Mouse (Mus musculus): ENCODE results near the gene Elmod3. TPM values are rescaled to one million over a fixed set of nuclear protein-coding genes. Genes with fewer than 3 reads are reported as not detected.
A peak's percentile ranks its signal among the peaks of the same experiment; 100 is the strongest.

The Elmod3 gene
- polyA plus RNA-seq, 1 experiment from 2014 or later: 13.7 TPM

DNA sequence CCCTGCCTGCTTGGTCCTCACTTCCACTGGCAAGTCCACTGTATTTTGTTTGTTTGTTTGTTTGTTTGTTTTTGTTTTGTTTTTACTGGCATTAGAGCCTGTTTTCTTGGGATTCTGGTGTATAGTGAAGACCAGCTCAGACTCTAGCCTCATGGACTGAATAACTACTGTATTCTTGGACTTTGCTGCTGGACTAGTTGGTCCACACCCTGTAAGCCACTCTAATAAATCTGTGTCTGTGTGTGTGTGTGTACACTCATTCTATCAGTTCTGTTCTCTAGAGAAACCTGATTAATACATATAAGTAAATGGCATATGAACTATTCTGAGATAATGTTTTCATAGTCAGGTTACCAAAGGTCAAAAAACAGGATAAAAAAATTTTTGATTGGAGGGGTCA, 8.1 kb downstream of the Elmod3 start:
- no peak overlapping the region for H3K4me3 ChIP-seq (replicated peaks)
- no peak overlapping the region for H3K9ac ChIP-seq
- no peak overlapping the region for H3K27ac ChIP-seq
- H3K36me3 ChIP-seq: no peaks in the 10 kb centered on the region
- H3K27me3 ChIP-seq (replicated peaks): no peaks in the 10 kb centered on the region
- H3K9me3 ChIP-seq: no peaks in the 10 kb centered on the region
- ATAC-seq (ENCODE audit: insufficient read depth, low FRiP score, low read depth): no peak
- no peak overlapping the region for H3K4me2 ChIP-seq
- no peaks in the 10 kb centered on the region for H3K4me1 ChIP-seq

DNA sequence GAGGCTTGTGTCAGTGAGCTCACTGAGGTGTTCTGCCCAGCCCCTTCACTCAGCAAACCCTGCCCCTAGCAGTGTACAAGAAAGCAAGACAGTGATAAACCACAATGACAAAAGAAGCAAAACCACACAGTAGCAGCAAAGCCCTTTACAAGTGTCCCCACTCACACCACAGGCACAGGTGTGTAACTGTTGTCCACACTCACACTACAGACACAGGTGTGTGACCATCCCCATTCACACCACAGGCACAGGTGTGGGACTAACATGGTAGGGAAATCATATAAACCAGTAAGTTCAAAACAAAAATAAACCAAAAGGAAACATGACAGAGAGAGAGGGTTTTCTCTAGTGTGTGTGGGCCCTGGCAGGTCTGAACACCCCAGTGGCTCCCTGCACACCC, 9.9 kb downstream of the Elmod3 start:
- ATAC-seq (ENCODE audit: insufficient read depth, low FRiP score, low read depth): no peak

DNA sequence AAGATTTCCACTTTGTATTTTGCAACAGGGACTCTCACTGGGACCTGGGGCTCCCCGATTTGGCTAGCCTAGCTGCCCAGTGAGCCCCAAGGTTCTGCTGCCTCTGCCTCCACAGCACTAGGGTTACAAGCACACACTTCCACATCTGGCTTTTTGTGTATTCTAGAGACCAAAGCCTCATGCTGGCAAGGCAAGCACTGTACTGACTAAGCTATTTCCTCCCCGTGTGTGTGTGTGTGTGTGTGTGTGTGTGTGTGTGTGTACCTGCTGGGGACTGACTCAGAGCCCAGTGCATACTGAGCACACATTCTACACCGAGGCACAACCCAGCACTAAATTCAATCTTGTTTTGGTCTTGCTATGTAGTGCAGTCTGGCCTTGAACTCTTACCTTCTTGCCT, 11.5 kb downstream of the Elmod3 start:
- Histone ChIP-seq H3K4me2 (no peak overlapping the region), H3K36me3 (no peaks in the 10 kb centered on the region), H3K4me3 (replicated peaks) (no peak overlapping the region), H3K9me3 (no peaks in the 10 kb centered on the region), H3K27ac (no peak overlapping the region), H3K9ac (no peak overlapping the region), H3K4me1 (no peaks in the 10 kb centered on the region), H3K27me3 (replicated peaks) (no peaks in the 10 kb centered on the region)
- WGBS: 68% methylated on average over 3 of the region's 3 CpGs
- ATAC-seq (ENCODE audit: insufficient read depth, low FRiP score, low read depth): no peak

More for the DNA sequence above, 9.9 kb downstream of the Elmod3 start:
- Histone ChIP-seq H3K4me2 (no peak overlapping the region), H3K27me3 (replicated peaks) (no peaks in the 10 kb centered on the region), H3K9me3 (no peaks in the 10 kb centered on the region), H3K4me1 (no peaks in the 10 kb centered on the region), H3K36me3 (no peaks in the 10 kb centered on the region), H3K9ac (no peak overlapping the region), H3K4me3 (replicated peaks) (no peak overlapping the region), H3K27ac (no peak overlapping the region)

DNA sequence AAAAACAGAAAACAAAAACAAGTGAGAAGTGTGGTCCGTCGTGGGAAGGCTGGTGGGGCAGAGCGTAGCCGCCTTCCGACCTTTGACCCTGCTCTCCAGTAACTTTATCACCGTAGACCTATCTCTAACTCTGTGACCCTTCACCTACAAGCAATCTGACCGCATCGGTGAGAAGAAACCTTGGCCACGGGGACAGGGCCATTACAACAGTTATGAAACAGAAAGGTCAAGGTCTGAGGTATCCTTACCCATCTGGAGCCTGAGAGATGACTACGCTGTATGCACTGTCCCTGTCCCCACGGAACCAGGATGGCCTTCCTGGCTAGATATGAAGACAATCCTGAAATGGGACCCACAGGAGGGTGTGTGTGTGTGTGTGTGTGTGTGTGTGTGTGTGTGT, 14.1 kb downstream of the Elmod3 start:
- WGBS: 69% methylated on average over 11 of the region's 11 CpGs
- no peaks in the 10 kb centered on the region for H3K4me1 ChIP-seq
- H3K27ac ChIP-seq: no peak overlapping the region
- H3K9me3 ChIP-seq: no peaks in the 10 kb centered on the region
- 0 out of 2 replicates have a peak, but pooled peaks cover 3% of the 10 kb centered on the region for H3K36me3 ChIP-seq
- H3K4me2 ChIP-seq: no peak overlapping the region
- no peaks in the 10 kb centered on the region for H3K27me3 ChIP-seq (replicated peaks)
- peak; percentile 39; the same call in 1 of the 2 replicates for ATAC-seq (ENCODE audit: insufficient read depth, low FRiP score, low read depth)
- H3K4me3 ChIP-seq (replicated peaks): no peak overlapping the region
- H3K9ac ChIP-seq: no peak overlapping the region

DNA sequence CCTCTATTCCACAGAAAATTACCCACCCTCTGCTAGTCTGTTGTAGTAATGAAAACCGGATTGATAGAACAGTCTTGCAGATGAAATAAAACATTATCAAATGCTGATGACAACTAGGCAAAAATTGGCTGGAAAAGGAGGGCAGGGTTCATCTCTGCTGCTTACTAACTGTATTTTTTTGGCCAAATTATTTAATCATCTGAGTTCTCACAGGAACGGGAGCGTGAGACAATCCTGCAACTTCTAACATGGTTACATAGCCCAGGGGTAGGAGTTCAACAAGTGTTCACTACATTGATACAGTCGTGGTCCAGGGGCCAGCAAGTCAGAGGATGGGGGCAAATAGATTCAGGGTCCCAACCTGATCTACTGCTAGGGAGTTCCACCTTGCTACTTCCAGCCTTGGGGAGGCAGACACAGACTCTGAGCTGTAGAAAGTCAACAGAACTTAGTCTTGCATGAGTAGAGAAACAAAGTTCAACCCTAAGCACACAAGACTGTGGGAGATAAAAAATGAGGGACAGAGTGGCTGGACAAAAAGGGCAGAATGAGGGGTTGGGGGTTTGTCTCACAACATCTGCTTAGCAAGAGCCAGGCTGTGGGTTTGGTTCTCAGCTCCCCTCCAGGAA, 14.9 kb downstream of the Elmod3 start:
- H3K9ac ChIP-seq: no peak overlapping the region

DNA sequence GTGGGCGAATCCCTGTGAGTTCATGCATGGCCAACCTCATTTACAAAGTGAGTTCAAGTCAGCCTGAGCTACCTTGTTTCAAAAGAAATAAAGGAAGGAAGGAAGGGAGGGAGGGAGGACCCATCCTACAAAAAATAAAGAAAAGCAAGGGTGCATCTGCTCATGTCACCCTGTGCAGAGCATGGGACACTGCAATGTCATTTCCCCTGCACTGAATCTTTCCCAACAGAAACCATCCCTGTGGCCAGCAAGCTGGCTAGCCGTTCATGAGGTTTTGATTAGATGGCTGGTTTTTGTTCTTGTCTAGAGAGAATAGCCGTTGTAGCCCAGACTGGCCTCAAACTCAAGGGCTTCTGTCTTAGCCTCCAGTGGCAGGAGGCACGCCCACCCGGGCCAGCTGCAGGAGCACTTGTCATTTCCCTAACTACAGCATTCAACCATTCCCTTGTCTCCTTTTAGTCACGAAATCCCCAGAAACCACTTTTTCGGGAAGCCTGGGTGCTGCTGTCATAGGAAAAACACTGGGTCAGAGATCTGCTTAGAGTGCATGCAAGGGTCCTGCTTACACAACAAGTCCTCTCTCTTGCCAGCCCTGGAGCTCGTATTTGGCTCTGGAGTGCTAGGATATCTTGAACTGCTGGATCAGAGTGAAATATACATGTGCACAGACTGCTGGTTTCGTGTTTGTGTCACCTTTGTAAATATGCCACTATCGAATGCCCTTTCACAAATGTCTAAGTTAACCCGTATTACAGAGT, 16.4 kb downstream of the Elmod3 start:
- no peak overlapping the region for H3K4me3 ChIP-seq (replicated peaks)
- H3K9ac ChIP-seq: no peak overlapping the region
- no peaks in the 10 kb centered on the region for H3K9me3 ChIP-seq
- no peaks in the 10 kb centered on the region for H3K27me3 ChIP-seq (replicated peaks)
- no peak for ATAC-seq (ENCODE audit: insufficient read depth, low FRiP score, low read depth)
- no peak overlapping the region for H3K27ac ChIP-seq
- H3K36me3 ChIP-seq: 0 out of 2 replicates have a peak, but pooled peaks cover 3% of the 10 kb centered on the region
- 80% methylated on average over 11 of the region's 11 CpGs for WGBS
- no peak overlapping the region for H3K4me2 ChIP-seq
- H3K4me1 ChIP-seq: no peaks in the 10 kb centered on the region

More for the DNA sequence above, 14.9 kb downstream of the Elmod3 start:
- no peak overlapping the region for H3K27ac ChIP-seq
- H3K9me3 ChIP-seq: no peaks in the 10 kb centered on the region
- H3K4me2 ChIP-seq: no peak overlapping the region
- no peaks in the 10 kb centered on the region for H3K4me1 ChIP-seq
- 85% methylated on average over 4 of the region's 4 CpGs for WGBS
- no peak overlapping the region for H3K4me3 ChIP-seq (replicated peaks)
- no peak for ATAC-seq (ENCODE audit: insufficient read depth, low FRiP score, low read depth)
- no peaks in the 10 kb centered on the region for H3K27me3 ChIP-seq (replicated peaks)
- H3K36me3 ChIP-seq: 0 out of 2 replicates have a peak, but pooled peaks cover 3% of the 10 kb centered on the region

DNA sequence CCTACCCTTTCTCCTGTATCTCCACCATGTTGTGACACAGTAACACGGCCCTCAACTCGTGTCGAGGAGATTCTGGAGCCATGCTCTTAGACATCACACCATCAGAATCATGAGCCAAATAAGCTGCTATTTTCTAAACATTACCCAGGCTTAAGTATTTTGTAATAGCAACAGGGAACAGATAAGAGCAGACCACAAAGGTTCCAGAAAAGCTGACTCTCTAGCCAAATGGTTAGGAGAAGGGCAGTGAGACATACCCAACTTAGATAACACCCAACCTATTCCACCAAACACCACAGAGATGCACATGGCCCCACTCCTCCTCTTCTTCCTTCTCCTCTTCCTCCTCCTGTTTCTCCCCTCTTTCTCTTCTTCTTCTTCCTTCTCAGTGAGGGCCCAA, 22.2 kb downstream of the Elmod3 start:
- no peaks in the 10 kb centered on the region for H3K4me1 ChIP-seq
- H3K27me3 ChIP-seq (replicated peaks): no peaks in the 10 kb centered on the region
- no peaks in the 10 kb centered on the region for H3K9me3 ChIP-seq
- H3K27ac ChIP-seq: no peak overlapping the region
- no peak overlapping the region for H3K4me2 ChIP-seq
- H3K36me3 ChIP-seq: 0 out of 2 replicates have a peak, but pooled peaks cover 3% of the 10 kb centered on the region
- 88% methylated on average over 3 of the region's 3 CpGs for WGBS
- H3K9ac ChIP-seq: no peak overlapping the region
- H3K4me3 ChIP-seq (replicated peaks): no peak overlapping the region
- ATAC-seq (ENCODE audit: insufficient read depth, low FRiP score, low read depth): no peak

DNA sequence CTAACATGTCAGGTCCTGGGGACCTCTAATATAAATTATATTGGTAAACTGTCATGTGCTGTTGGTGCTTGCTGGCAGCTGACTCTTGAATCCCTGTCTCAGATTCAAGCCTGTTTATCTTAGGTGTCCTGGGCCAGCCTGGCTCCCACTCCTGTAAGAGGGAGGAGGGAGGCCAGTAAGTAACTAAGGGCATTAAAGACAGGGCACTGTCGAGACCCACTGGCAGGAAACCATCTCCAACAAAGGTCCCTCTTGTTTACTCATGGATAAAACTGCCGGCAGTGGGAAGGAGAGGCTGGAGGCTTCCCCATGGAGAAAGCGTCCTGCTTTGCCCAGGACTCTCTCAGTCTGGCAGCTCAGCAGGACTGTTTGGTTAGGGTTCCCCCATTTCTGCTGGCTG, 26.4 kb downstream of the Elmod3 start:
- H3K36me3 ChIP-seq: 0 out of 2 replicates have a peak, but pooled peaks cover 5% of the 10 kb centered on the region
- no peaks in the 10 kb centered on the region for H3K4me1 ChIP-seq
- H3K4me3 ChIP-seq (replicated peaks): no peak overlapping the region
- H3K4me2 ChIP-seq: no peak overlapping the region
- H3K27ac ChIP-seq: no peak overlapping the region
- H3K27me3 ChIP-seq (replicated peaks): no peaks in the 10 kb centered on the region
- no peak overlapping the region for H3K9ac ChIP-seq
- no peaks in the 10 kb centered on the region for H3K9me3 ChIP-seq
- 28% methylated on average over 3 of the region's 3 CpGs for WGBS
- no peak for ATAC-seq (ENCODE audit: insufficient read depth, low FRiP score, low read depth)

DNA sequence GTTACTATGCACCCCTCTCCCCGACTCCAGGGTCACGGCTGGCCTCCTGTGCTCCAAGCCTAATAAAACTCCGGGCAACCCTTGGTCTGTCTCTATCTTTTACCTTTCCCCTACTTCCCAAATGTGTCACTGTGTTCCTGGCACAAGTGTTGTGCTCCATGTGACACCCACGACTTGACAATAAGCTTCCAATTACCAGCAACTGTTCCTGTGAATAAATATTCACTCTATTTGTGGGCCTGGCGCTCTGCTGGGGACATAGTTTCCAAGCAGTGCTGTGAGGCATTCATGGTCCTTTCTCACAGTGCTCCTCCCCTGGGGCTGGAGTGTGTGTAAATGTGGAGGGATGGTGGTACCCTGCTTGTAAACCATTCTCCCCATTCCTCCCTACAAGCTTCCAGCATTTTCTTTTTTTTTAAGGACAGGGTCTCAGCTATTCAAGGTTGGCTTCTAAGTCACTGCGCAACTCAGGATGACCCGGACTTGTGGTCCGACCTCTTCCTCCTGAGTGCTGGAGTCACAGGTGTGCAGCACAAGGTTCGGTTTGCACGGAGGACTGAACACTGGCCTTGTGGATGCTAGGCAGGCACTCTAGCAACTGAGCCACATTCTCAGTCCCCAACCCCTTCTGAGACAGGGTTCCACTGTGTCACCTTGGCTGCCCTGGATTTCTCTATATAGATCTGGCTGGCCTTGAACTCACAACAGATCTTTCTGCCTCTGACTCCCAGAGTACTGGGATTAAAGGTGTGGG, 27.4 kb downstream of the Elmod3 start:
- Histone ChIP-seq H3K9ac (no peak overlapping the region), H3K4me1 (peaks cover under 1% of the 10 kb centered on the region; the same call in 1 of the 2 replicates), H3K4me2 (no peak overlapping the region), H3K9me3 (no peaks in the 10 kb centered on the region), H3K36me3 (0 out of 2 replicates have a peak, but pooled peaks cover 5% of the 10 kb centered on the region), H3K27ac (no peak overlapping the region), H3K4me3 (replicated peaks) (no peak overlapping the region), H3K27me3 (replicated peaks) (no peaks in the 10 kb centered on the region)
- no peak for ATAC-seq (ENCODE audit: insufficient read depth, low FRiP score, low read depth)
- WGBS: 87% methylated on average over 10 of the region's 10 CpGs

DNA sequence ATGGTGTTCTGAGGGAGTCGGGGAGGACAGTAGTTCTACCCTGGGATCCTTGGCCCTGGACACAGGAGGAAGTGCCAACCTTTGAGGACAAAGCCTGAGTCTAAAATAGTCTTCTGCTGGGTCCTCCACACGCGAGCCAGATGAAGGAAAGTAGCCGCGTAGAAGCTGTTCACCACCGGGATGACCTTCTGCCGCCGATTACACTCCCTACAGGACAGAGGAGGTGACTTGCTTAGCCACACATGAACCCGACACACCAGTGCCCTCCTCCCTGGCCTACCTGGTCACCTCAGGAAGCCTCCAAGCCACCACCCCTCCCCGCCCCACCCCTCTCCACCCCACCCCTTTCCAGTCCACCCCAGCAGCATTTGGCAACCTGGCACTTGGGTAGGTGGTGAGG, 29.5 kb downstream of the Elmod3 start:
- ATAC-seq (ENCODE audit: insufficient read depth, low FRiP score, low read depth): no peak
- H3K27ac ChIP-seq: no peak overlapping the region
- peaks cover 5% of the 10 kb centered on the region; the same call in 1 of the 2 replicates for H3K4me1 ChIP-seq
- WGBS: 90% methylated on average over 10 of the region's 10 CpGs
- H3K9ac ChIP-seq: no peak overlapping the region
- no peaks in the 10 kb centered on the region for H3K27me3 ChIP-seq (replicated peaks)
- H3K4me2 ChIP-seq: no peak overlapping the region
- H3K36me3 ChIP-seq: 0 out of 2 replicates have a peak, but pooled peaks cover 5% of the 10 kb centered on the region
- H3K4me3 ChIP-seq (replicated peaks): no peak overlapping the region
- no peaks in the 10 kb centered on the region for H3K9me3 ChIP-seq

DNA sequence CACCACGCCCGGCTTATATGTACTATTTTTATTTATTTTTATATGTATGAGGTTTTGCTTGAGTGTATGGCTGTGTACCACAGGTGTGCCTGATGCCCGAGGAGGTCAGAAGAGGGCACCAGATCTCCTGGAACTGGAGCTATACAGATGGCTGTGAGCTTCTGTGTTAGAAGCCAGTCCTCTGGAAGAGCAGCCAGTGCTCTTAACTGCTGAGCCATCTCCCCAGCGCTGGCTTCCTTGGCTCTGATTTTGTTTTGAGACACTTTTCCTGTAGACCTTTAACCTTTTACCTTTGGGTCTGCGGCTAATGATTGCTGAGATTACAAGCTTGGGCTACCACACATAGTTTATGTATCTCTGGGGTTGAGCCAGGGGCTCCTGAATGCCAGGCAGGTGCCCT, 30.7 kb downstream of the Elmod3 start:
- H3K4me3 ChIP-seq (replicated peaks): no peak overlapping the region
- H3K4me2 ChIP-seq: no peak overlapping the region
- no peaks in the 10 kb centered on the region for H3K27me3 ChIP-seq (replicated peaks)
- no peaks in the 10 kb centered on the region for H3K9me3 ChIP-seq
- no peak for ATAC-seq (ENCODE audit: insufficient read depth, low FRiP score, low read depth)
- 0 out of 2 replicates have a peak, but pooled peaks cover 5% of the 10 kb centered on the region for H3K36me3 ChIP-seq
- H3K4me1 ChIP-seq: peaks cover 5% of the 10 kb centered on the region; the same call in 1 of the 2 replicates
- no peak overlapping the region for H3K27ac ChIP-seq
- 82% methylated on average over 5 of the region's 5 CpGs for WGBS
- no peak overlapping the region for H3K9ac ChIP-seq

DNA sequence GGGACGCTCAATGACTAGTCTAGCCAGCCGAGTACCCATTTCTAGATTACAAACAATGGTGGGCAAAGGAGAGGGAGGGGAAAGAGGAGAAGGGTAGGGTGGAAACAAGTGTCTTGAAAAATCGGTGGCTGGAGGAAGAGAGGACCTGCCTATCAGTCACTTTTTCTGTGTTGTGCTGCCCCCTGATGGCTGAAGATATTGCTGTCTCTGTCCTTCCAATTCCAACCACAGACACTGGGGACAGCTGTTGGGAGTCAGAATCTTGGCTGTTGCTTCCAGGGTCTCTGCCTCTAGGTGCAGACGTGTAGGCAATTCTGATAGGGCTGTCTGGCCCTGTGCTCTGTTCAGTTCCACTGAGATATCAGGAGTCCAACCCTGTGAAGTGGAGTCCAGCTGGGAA, 32.2 kb downstream of the Elmod3 start:
- no peak overlapping the region for H3K4me3 ChIP-seq (replicated peaks)
- WGBS: 3% methylated on average over 4 of the region's 4 CpGs
- H3K27me3 ChIP-seq (replicated peaks): no peaks in the 10 kb centered on the region
- no peak overlapping the region for H3K9ac ChIP-seq
- H3K36me3 ChIP-seq: 0 out of 2 replicates have a peak, but pooled peaks cover 5% of the 10 kb centered on the region
- no peak overlapping the region for H3K4me2 ChIP-seq
- peaks cover 5% of the 10 kb centered on the region; the same call in 1 of the 2 replicates for H3K4me1 ChIP-seq
- no peak overlapping the region for H3K27ac ChIP-seq
- no peaks in the 10 kb centered on the region for H3K9me3 ChIP-seq
- ATAC-seq (ENCODE audit: insufficient read depth, low FRiP score, low read depth): peak; percentile 65

Measured in stomach, embryonic 15.5 days (tissue).